Mouse (Mus musculus) naive thymus-derived CD4-positive, alpha-beta T cell, adult 2 months (primary cell): Measurements from ENCODE around the gene Atp8a2.
"Not testable (repeated sequence)": the region's sequence is repeated elsewhere in the genome, so short reads cannot be mapped to it uniquely, and the experiment has no call there.

Source experiments
- DNase-seq: peaks from one replicate; pipeline ENCODE4 v3.0.0-alpha.2; 2011; ENCODE audit warnings: low read depth

The Atp8a2 gene

DNA sequence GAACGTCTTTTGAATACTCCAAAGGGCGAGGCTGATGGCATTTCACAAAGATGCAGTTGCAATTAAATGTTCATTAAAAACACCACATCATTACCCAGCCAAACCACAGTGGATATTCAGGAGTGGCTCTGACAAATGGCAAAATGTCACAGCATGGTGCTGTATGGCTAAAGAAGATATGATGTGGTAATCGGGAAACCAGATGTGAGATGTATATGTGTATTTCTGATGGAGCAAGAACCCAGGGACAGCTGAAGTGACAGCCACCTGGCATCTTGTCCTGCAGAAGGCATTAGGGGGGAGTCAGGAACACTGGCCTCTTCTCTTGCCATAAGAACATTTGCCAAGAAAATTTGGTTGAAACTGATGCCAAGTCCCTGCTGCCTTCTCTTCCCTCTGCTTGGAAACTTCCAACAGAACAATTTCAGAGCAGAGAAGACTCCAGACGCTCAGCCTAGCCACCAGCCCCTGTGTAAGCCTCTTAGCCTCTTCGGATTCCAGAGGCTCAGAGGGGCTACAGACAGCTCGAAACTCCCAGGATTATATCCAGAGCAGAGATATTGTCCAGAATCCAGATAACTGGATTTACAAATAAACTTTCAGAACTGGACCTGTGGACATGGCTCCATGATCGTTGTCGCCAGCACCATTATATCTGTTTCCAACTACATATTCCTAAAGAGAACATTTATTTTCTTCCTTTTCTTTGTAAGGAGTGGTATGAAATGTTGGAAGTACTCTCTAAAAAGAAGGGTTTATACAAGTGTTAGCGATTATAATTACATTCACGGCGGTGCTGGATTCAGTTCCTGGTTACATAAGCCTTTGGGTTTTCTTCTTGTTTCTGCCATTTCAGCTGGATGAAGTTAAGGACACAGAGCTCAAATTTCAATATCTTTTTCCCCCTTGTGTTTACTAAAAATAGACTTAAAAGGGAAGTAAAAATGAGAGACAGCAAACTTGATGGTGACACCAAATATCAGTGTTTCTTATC is 413.3 kb downstream of the Atp8a2 start:
- no peak for DNase-seq

DNA sequence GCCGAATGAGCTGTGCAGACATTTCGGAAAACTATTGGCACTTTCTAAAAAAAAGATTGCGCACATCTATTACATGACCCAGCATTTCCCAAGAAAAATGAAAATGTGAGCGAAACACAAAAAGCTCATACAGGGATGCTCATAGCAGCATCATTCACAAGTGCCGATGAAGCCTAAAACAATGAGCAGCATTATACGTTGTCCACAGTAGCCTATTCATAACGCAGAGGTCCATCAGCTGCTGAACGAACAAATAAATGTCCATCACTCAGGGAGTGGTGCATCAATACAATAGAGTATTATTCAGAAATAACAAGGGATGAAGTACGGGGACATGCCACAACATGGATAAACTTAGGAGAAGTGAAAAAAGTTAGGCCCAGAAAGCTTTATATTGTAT is 416.6 kb downstream of the Atp8a2 start:
- no peak for DNase-seq

DNA sequence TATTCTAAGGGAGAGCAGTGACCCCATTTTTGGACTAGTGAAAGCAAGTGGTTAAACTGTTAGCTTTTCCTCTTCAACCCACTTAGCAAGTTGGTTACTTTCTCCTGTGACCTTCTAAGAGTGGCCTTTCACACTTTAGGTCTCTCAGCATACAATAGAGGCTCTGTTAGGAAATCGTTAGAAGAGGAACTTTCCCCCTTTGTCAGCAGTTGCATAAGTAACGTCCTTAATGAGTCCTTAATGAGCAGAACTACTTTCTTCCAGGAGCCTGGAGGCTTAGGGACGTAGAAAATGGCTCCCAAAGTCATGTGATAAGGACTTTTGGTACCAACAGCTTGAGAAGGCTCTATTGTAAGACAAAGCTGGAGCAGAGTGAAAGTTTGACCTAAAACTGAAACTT is 434.8 kb downstream of the Atp8a2 start:
- no peak for DNase-seq

DNA sequence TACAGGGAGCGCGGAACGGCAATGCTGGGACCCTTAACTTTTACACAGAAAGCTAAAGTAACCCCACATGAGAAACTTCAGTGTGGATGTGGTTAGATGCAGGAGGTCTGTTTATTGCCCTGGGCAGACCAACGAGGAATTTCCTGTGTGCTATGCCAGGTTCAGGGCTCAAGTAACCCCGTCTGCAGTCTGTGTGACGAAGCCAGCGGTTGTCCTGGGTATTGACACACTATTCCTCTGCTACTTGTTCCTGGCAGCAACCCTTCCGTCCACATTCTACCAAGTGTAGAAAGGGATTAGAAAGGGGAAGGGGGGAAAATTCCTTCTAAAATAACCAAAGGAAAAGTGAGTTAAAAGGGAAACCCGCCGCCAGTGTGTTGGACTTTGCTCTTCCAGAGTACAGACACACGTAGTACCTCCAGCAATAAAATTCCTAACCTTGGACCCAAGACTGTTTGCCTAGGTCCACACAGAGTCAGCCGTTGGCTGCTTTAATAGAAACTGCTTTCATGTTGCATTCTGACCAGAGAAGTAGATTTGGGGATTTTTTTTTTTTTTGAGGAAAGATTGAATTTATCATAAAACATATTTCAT is 437.0 kb downstream of the Atp8a2 start:
- no peak for DNase-seq

DNA sequence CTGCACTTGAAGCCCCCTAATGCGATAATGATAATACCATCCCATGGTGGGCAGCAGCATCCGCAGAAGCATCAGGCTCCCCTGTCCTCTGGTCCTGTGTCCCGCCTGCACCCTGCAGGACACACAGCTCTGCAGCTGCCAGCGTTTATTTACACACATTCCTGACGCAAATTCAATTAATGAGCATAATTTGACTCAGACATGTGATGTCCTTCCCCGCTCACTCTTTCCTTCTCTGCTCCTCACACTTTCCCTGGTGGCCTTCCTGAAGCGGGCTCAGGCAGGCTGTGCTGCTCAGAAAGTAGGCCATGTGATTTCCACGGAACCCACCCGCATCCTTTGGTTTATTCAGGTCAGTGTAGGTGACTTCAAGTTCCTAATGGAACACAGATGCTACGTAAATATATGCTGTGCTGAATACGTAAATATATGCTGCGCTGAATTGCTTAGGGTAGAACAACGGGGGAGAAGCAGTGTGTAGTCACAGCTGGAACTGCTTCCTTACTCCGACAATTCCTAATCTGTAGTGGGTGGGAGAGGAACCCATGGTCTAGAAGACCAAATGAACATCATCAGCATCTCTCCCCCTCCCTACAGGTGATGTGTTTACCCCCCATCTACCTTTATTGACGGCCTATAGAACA is 437.7 kb downstream of the Atp8a2 start:
- no peak for DNase-seq

DNA sequence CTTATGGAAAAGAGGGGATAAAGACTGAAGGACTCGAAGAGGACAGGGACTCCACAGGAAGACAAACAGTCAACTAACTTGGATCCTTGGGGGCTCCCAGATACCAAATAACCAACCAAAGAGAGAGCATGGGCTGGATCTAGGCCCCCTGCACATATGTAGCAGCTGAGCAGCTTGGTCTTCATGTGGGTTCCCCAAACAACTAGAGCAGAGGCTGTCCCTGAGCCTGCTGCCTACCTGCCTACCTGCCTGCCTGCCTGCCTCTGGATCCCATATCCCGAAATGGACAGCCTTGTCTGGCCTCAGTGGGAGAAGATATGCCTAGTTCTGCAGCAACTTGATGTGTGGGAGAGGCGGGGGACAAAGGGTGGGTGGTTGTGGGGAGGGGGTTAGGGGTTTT is 444.6 kb downstream of the Atp8a2 start:
- DNase-seq: no peak

DNA sequence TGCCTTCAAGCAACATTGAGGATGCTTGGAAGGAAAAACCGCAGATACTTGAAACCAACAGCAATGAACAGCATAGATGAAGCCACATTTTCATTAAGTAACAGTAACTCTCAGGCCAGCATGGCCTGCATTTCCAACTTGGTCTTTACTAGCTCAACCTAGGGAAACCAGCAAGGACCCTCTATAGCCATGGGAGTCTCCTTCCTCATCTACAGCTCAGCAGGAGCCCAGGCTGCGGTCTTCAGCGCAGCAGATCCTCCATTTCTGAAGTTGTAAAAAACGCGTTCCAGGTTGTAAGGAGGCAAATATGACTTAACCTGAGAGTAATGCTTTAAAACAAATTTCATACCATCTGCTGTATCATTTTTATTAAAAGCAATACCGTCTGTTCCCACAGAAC is 447.0 kb downstream of the Atp8a2 start:
- no peak for DNase-seq

DNA sequence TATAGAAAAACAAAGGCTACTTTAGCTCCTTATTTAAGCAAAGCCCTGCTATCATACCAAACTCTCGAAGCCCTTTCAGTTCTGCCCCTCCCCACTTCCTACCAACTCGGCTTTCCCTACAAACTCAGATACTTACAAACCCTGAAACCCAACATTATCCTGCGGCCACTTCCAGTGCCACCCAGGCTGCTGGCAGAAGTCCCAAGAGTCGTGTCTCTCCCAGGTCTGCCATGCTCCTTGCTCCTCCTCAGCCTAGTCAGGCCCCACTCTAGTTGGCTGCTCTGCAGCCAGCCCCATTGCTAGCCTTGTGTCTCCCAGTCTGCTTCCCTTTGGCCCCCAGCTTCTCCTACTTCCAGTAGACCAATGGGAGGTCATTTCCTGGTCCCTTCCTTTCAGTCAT is 451.3 kb downstream of the Atp8a2 start:
- no peak for DNase-seq

DNA sequence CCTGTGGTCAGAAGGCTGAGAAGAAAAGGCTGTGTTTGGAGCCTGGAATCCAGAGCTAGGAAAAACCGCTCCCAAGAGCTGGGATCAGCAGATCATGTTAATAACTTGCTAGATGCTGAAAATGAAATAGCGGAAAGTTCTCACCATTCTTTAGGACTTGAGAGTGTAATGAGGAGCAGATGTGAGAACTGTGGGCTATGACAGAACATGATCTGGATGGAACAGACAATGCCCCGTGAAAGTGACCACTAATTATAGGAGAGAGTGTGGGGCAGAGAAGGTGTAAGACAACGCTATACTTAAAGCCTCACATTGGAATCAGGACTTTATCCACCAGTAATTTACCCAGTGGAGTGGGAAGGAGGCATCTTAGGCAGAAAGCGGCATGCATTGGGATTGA is 455.2 kb downstream of the Atp8a2 start:
- DNase-seq: no peak

DNA sequence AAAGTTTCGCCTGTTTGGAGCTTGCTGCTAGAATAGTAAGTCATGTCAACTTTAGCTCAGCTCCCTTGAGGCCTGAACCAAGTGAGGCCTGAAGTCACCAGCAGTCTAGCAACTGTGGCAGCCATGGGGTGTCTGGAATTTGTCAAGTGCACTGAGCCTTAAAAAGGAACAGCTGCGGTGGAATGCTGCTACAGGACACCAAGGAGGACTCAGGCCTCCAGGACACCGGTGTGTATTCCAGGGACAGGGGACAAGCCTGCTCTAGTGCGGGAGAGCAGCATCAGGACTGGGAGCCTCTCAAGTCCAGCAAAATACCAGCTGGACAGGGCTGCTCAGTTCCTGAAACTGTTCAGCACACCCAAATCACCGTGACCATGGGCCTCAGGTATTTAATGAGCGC is 457.5 kb downstream of the Atp8a2 start:
- DNase-seq: no peak

DNA sequence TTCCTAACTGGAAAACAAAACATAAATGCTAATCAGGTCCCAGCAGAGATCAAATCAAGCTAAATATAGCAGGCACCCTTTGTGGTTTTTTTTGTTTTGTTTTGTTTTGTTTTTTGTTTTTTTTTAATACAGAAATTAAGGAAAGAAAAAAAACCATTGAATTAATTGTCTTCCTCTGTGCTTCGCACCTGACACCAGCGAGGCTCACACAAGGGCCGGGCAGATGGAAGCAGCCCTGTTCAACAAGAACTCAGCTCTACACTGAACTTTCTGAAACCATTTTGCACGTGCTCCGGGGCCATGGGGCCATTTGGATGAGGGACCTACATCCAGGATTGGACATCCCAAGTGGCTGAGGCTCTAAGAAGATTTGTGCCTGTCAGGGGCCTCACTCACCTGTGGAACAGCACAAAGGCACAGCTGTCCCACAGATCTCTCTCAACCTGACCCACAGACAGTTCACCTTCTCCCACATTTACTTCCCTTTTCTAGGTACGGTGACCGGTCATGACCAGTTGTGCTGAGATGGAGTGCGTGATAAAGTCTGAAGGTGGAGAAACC is 459.2 kb downstream of the Atp8a2 start:
- no peak for DNase-seq

DNA sequence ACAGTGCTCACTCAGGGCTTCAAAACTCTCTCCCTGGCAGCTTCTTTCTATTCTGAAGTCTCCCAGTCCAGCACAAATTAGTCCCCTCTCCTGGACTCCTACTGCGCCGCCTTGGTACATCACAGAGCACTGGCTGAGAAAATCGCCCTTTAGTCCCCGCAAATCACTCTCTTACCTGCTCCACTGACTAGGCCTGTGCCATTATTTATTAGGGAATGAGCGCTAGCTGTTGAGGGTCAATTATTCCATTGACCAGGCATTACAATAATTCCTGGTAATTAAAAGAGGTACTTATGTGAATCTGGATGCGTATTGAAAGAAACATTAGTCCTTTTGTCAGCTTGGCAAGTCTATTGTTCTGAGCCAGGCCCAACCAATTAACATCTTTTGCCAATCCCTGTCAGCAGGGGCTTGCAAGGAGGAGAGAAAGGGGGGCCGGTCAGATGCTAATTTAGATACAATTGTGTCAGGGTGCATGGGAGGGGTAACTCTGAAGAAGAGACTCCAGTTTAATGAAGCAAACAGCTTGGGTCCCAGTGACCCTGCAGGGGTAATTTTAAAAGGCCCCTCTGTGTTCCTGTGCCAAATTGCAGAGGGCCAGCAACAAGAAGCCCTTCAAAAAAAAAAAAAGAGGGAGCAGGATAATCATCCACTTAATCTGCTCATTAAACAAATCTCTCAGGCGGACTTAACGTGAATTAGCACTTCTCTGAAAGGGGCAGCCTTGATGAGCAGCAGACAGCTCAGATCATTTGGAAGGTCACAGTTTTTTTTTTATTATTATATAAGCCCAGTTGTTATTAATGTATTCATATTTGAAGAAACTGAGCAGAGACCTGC is 459.9 kb downstream of the Atp8a2 start:
- DNase-seq: no peak

DNA sequence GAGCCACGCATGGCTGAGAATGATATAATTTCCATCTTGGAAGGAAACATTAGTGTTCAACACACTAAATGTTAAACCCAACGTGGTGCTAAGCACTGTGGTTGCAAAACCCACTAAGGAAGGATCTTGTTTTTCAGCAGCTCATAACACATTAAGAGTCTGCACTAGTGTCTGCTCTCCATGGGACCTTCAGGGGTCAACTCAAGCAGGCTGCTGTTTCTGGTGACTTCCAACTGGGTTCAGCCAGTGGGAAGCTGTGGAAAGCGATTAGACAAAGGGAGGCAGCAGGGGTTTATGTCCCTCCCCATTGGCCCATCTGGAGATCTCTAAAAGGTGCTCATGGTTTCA is 467.0 kb downstream of the Atp8a2 start:
- DNase-seq: no peak

DNA sequence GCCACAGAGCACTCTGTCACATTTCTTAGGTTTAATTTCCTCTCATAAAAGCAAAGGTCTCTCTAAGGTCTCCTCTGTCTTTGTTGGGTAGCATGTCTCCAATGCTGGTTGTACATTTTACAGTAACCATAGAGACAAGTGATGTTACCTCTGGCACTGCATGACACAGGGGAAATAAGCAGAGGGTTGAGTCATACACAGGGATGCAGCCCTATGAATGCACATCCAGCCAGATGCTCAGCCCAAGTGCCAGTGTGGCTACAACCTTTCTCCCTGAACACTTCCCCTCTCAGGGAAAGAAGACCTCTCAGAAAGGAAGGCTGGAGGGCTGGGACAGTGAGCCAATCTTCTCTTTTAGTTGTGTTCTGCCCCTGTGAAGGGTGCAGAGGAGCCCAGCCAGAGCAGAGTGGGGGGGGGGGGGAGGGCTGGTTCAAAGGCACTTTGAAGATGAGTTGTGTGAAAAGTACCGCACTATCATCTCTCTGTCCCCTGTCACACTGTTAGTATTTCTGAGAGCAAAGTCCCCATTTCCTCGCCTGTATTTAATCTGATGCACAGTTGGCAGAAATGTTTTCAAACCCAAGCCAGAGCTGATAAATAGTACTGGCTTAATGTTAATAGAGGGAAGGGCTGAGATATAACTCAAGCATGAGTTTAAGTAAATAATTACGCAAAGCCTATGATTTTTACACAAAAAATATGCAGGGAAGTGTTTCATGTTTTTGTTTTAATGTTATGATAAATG is 467.5 kb downstream of the Atp8a2 start:
- no peak for DNase-seq

DNA sequence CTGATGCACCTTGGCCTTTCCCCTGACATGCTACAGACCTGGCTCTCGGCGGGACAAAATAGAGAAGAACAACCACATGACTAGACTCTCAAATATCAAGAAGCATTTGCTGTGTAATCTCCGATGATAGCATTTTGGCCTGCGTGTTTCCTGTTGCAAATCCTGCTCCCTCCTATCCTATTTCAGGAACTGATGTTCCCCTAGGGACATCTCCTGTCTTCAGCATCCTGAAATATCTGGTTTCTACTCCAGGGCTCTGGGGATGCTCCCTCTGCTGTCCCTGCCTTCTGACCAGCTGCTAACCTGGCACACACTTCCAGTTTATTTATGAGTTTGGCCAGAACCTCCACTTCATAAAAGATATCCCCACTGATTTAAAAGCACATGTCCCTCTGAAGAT is 470.0 kb downstream of the Atp8a2 start:
- DNase-seq: no peak

DNA sequence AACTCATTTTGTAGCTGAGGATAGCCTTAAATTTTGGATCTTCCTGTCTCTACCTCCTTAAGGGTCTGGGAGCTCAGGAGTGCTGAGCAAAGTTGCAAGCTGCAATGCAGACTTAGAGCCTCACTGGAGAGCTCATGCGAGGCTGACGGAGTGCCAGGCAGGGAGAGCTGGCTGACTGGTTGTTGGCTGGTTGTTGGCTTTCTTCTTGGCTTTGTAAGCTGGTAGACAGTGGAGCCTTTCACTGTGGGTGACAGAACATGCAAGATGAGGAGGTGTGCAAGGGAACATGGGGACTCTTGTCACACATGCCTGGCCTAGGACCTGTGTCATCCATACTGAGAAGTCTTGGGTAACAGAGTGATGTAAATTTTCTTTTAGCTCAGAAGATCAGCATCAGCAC is 473.8 kb downstream of the Atp8a2 start:
- DNase-seq: no peak

DNA sequence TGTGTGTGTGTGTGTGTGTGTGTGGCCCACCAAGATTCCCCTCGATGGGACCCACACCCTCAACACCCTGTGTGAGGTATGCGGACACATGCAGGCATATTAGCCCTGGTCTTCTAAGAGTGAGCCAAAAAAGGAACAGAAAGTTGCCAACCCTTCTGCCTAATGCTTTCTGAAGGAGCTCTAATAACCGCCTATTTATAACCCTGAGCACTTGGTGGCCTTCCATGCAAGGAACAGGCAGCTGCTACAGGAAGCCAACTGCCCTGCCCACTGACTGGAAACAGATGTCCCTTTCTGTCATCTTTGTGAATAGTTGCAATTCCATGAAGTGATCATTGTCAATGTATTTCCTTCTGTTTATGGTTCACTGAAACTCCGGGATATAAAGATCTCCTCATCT is 475.0 kb downstream of the Atp8a2 start:
- no peak for DNase-seq

DNA sequence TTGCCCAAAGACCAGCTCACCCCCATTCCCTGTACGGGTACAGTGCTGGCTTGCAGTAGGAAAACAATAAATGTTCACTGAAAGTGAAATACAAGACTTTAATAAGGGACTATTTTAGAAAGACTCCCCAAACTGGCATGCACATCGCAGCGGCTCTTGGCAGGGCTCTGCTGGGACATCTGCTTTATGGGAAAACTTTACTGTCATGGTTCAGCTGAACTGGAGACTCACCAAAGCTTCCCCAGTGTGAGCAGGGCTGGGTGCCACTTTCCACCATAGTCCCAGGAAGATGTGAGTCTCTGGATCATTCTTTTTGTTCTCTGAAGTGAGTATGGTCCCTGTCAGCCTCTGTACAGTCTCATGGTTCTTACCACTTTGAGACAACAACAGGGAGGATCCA is 475.6 kb downstream of the Atp8a2 start:
- DNase-seq: no peak

DNA sequence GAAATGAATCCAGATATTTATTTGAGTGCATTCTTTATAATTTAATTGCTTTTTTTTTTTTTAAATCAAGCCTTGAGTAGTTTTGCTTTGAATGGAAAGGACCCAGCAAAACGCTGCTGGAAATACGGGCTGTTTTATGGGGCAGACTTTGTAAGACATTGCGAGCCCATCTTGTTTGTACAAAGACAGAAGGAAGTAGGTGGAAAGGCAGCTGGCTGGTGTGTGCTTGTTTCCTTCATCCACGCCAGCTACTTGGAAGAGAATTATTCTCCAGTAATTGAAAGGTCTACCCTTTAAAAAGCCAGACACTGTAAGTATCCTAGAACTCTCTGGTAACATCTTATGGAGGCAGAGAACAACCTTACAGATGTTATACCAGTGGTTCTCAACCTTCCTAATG is 476.6 kb downstream of the Atp8a2 start:
- no peak for DNase-seq

DNA sequence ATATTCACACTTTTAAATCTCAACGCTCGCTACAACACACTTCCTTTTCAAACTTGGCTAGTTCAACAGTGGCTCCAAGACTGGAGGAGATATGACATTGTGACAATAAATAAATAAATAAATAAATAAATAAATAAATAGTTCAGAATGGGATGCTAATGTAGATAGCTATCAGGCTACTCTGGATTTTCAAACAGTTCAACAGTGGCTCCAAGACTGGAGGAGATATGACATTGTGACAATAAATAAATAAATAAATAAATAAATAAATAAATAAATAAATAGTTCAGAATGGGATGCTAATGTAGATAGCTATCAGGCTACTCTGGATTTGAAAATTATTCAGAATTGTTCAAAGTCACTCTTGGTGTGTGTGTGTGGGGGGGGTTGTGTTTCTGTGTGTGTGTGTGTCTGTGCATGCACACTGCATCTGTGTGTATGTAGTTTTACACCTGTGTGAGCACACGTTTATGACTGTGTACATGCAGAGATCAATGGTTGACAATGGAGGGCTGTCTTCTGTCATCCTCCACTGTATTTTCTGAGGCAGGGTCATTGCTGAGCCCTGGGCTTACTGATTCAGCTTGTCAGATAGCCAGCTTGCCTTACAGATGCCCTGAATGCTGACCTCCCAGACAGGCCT is 480.4 kb downstream of the Atp8a2 start:
- not testable (repeated sequence) for DNase-seq
